ENCODE assay signal across 23 mouse cellular contexts in the genomic region with DNA sequence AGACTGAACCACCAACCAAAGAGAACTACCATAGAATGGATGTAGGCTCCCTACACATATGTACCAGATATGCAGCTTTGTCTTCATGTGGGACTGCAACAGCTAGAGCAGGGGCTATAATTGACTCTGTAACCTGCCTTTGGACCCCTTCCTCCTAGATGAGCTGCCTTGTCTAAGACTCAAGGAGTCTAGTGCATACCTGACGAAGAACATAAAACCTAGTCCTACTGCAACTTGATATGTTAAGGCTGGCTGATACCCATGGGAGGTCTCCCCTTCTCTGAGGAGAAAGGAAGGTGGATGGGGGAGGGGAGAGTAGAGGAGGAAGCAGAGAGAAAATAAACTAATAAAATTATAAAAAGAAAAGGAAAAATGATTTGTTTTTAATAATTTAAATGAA.
"Had no signal": no experiment of that assay in that cellular context is flagged by ENCODE, and none has a peak within 500 bp of the region (broad histone marks: within the 10 kb centered on the region; RNA-seq: fewer than 3 reads in every experiment).

No protein-coding gene starts in this region.

- H3K36me3 ChIP-seq: hindbrain, embryonic 10.5 days; hindbrain, embryonic 12.5 days; limb, embryonic 10.5 days; limb, embryonic 12.5 days; liver, embryonic 13.5 days; liver, embryonic 15.5 days had no signal

- ATAC-seq: hindbrain, embryonic 16.5 days; inflammation-experienced regulatory T-cells, adult 6 months; intestine, postnatal 0 days; liver, postnatal 0 days had no signal

- H3K27ac ChIP-seq: gastrocnemius, adult 2 months; heart, adult 2 months; hindbrain, embryonic 10.5 days; hindbrain, embryonic 12.5 days; hindbrain, embryonic 14.5 days; left cerebral cortex, adult 2 months; limb, embryonic 10.5 days; limb, embryonic 12.5 days; liver, embryonic 13.5 days; liver, embryonic 15.5 days had no signal

- DNase-seq: gastrocnemius, adult 2 months; gastrocnemius, postnatal 10 days; gastrocnemius, postnatal 25 days; heart, adult 2 months; heart, postnatal 10 days; heart, postnatal 4 days; kidney, postnatal 10 days; liver; liver, embryonic 13.5 days; liver, postnatal 0 days had no signal

- H3K9ac ChIP-seq: hindbrain, embryonic 12.5 days; hindbrain, embryonic 14.5 days; limb, embryonic 12.5 days; liver, embryonic 13.5 days; liver, embryonic 15.5 days; liver, postnatal 0 days had no signal

- H3K4me3 ChIP-seq: gastrocnemius, adult 2 months; heart, adult 2 months; hindbrain, embryonic 10.5 days; hindbrain, embryonic 12.5 days; layer of hippocampus, adult 2 months; left cerebral cortex, adult 2 months; limb, embryonic 10.5 days; limb, embryonic 12.5 days; liver, embryonic 13.5 days; liver, embryonic 15.5 days had no signal

- H3K27me3 ChIP-seq: hindbrain, embryonic 12.5 days; limb, embryonic 12.5 days; liver, embryonic 13.5 days; liver, embryonic 15.5 days had no signal

- H3K9me3 ChIP-seq: hindbrain, embryonic 10.5 days; hindbrain, embryonic 12.5 days; limb, embryonic 10.5 days; limb, embryonic 12.5 days; liver, embryonic 13.5 days; liver, embryonic 15.5 days had no signal

- H3K4me2 ChIP-seq: heart, embryonic 11.5 days; hindbrain, embryonic 12.5 days; hindbrain, embryonic 14.5 days; limb, embryonic 12.5 days; liver, embryonic 11.5 days; liver, embryonic 13.5 days; liver, embryonic 15.5 days had no signal

- H3K4me1 ChIP-seq: hindbrain, embryonic 12.5 days; limb, embryonic 12.5 days had no signal
